In genomic region chr10:127755770-127756468, GRCm38 (mm10) we compare ENCODE assay signal across 9 mouse cellular contexts. TPM values are rescaled to one million over a fixed set of nuclear protein-coding genes. Genes with fewer than 3 reads are reported as not detected.
DNase-seq lines count a peak whose midpoint lies in the region; ATAC-seq and TF ChIP-seq lines count a peak whose summit lies in the region.
"Had no signal": no experiment of that assay in that cellular context is flagged by ENCODE, and none has a peak within 500 bp of the region (broad histone marks: within the 10 kb centered on the region; RNA-seq: fewer than 3 reads in every experiment).

No protein-coding gene starts in this region.

- H3K27ac ChIP-seq in kidney, adult 2 months (ENCODE audit: insufficient read depth, low read depth, low read length): no peak overlapping the region
- H3K27ac ChIP-seq in lung, embryonic 16.5 days (ENCODE audit: low read length): peak overlapping the region; percentile 70
- H3K27ac ChIP-seq in cerebellum, adult 2 months (ENCODE audit: insufficient read depth, low read length): no peak overlapping the region

- no peak for TF ChIP-seq CTCF in kidney, adult 2 months (conservative IDR thresholded peaks at IDR 0.05; ENCODE audit: insufficient read depth, insufficient read length, low read depth, low read length)
- TF ChIP-seq CTCF in cerebellum, adult 2 months (IDR thresholded peaks at IDR 0.05; ENCODE audit: borderline replicate concordance, insufficient read depth, low read depth, low read length): no peak

- H3K36me3 ChIP-seq in kidney, adult 2 months (ENCODE audit: control insufficient read depth, insufficient read depth, low read length): no peaks in the 10 kb centered on the region
- H3K36me3 ChIP-seq in lung, embryonic 16.5 days (ENCODE audit: control insufficient read depth, insufficient read depth, low read length): no peaks in the 10 kb centered on the region

- 61% methylated on average over 18 of the region's 18 CpGs for WGBS in kidney, adult 2 months
- WGBS in lung, embryonic 16.5 days: 15% methylated on average over 18 of the region's 18 CpGs
- WGBS in cerebellum, adult 2 months: 61% methylated on average over 18 of the region's 18 CpGs

- peak overlapping the region; percentile 11; the same call in 1 of the 2 replicates for H3K4me3 ChIP-seq in kidney, adult 2 months (ENCODE audit: insufficient read depth, low read depth, low read length)
- peak overlapping the region; percentile 38 for H3K4me3 ChIP-seq in lung, embryonic 16.5 days (ENCODE audit: low read length)
- H3K4me3 ChIP-seq in cerebellum, adult 2 months (replicated peaks; ENCODE audit: insufficient read depth, low read depth, low read length): no peak overlapping the region

- H3K9me3 ChIP-seq in lung, embryonic 16.5 days (ENCODE audit: control insufficient read depth, low read length): no peaks in the 10 kb centered on the region

- ATAC-seq in lung, embryonic 16.5 days (ENCODE audit: low read depth): peak; percentile 46

- peak; percentile 15 for DNase-seq in embryo, embryonic 11 days
- DNase-seq in embryo, embryonic 10.5 days (ENCODE audit: low spot score): no peak
- peak; percentile 61 for DNase-seq in heart, adult 8-10 months (ENCODE audit: low spot score)
- peak; percentile 32 for DNase-seq in kidney, adult 2 months
- no peak for DNase-seq in cerebellum, adult 2 months
- no peak for DNase-seq in layer of hippocampus, postnatal 36 days
- no peak for DNase-seq in adrenal gland, postnatal 25 days

- no peaks in the 10 kb centered on the region for H3K27me3 ChIP-seq in kidney, adult 2 months (replicated peaks; ENCODE audit: control insufficient read depth, insufficient read depth, low read length)
- no peaks in the 10 kb centered on the region for H3K27me3 ChIP-seq in lung, embryonic 16.5 days (ENCODE audit: control insufficient read depth, insufficient read depth, low read depth, low read length)
- H3K27me3 ChIP-seq in cerebellum, adult 2 months (ENCODE audit: control insufficient read depth, insufficient read depth, low read length): no peaks in the 10 kb centered on the region

- H3K9ac ChIP-seq in lung, embryonic 16.5 days (ENCODE audit: low read length): peak overlapping the region; percentile 49

- TF ChIP-seq POLR2A in kidney, adult 2 months (IDR thresholded peaks at IDR 0.05; ENCODE audit: low read depth, low read length): no peak
- no peak for TF ChIP-seq POLR2A in cerebellum, adult 2 months (IDR thresholded peaks at IDR 0.05; ENCODE audit: borderline replicate concordance, insufficient read depth, low read length)

- peak overlapping the region; percentile 63 for H3K4me2 ChIP-seq in lung, embryonic 16.5 days (ENCODE audit: low read depth, low read length)

- H3K4me1 ChIP-seq in kidney, adult 2 months (ENCODE audit: control insufficient read depth, insufficient read depth, low read length): peaks cover 9% of the 10 kb centered on the region
- H3K4me1 ChIP-seq in lung, embryonic 16.5 days (replicated peaks; ENCODE audit: control insufficient read depth, insufficient read depth, low read length): peaks cover 8% of the 10 kb centered on the region
- no peaks in the 10 kb centered on the region for H3K4me1 ChIP-seq in cerebellum, adult 2 months (ENCODE audit: control insufficient read depth, insufficient read depth, low read length)

RNA-seq across cellular contexts. Expression of gene Rdh1, which starts 3.6 kb away (rescaled TPM):
- under 1 TPM in 1 of 4 experiments, not detected in 3; 0.06 TPM for total RNA-seq in heart, adult 8-10 months (2022)
- 1.1 and 1.3 TPM in 2 replicates for polyA plus RNA-seq in kidney, adult 2 months (2012; rRNA removed)
- 0.08 TPM in 1 of 2 replicates, not detected in the other for polyA plus RNA-seq in lung, embryonic 16.5 days (2015; fragmentation: Nextera tagmentation; extraction: Ambion mirVana)
- 0.15 and 0.16 TPM in 2 replicates for polyA plus RNA-seq in cerebellum, adult 2 months (2012; rRNA removed)
- total RNA-seq in layer of hippocampus, postnatal 36 days (2021): under 1 TPM; 0.13 to 0.15 TPM
- total RNA-seq in adrenal gland, postnatal 25 days (2021): 0.57 and 1.3 TPM in 2 replicates
- total RNA-seq: common myeloid progenitor, adult 5-6 weeks had no signal

RNA-seq across cellular contexts. Expression of gene Rdh16f1, which starts 3.7 kb away (rescaled TPM):
- total RNA-seq in heart, adult 8-10 months (2022): under 1 TPM in 1 of 4 experiments, not detected in 3; 0.22 TPM
- polyA plus RNA-seq in kidney, adult 2 months (2012; rRNA removed): 2.1 and 2.3 TPM in 2 replicates
- not detected in 2 replicates for polyA plus RNA-seq in lung, embryonic 16.5 days (2015; fragmentation: Nextera tagmentation; extraction: Ambion mirVana)
- polyA plus RNA-seq in cerebellum, adult 2 months (2012; rRNA removed): 0.05 and 0.92 TPM in 2 replicates
- total RNA-seq in layer of hippocampus, postnatal 36 days (2021): not detected
- 1.0 and 2.7 TPM in 2 replicates for total RNA-seq in adrenal gland, postnatal 25 days (2021)
- total RNA-seq: common myeloid progenitor, adult 5-6 weeks had no signal

RNA-seq across cellular contexts. Expression of gene Gpr182, which starts 4.4 kb away (rescaled TPM):
- total RNA-seq in heart, adult 8-10 months (2022): 1 to 10 TPM; 3.8 to 4.8 (median 4.2) TPM
- polyA plus RNA-seq in kidney, adult 2 months (2012; rRNA removed): 8.1 and 9.7 TPM in 2 replicates
- 16.4 and 17.3 TPM in 2 replicates for polyA plus RNA-seq in lung, embryonic 16.5 days (2015; fragmentation: Nextera tagmentation; extraction: Ambion mirVana)
- 1.4 and 1.5 TPM in 2 replicates for polyA plus RNA-seq in cerebellum, adult 2 months (2012; rRNA removed)
- total RNA-seq in layer of hippocampus, postnatal 36 days (2021): 1 to 10 TPM; 1.2 to 1.3 TPM
- total RNA-seq in adrenal gland, postnatal 25 days (2021): 10.9 and 11.4 TPM in 2 replicates
- total RNA-seq: common myeloid progenitor, adult 5-6 weeks had no signal

RNA-seq across cellular contexts. Expression of gene Zbtb39, which starts 16.6 kb away (rescaled TPM):
- 1 to 10 TPM; 6.4 to 7.9 (median 7.5) TPM for total RNA-seq in heart, adult 8-10 months (2022)
- 7.2 and 7.3 TPM in 2 replicates for polyA plus RNA-seq in kidney, adult 2 months (2012; rRNA removed)
- polyA plus RNA-seq in lung, embryonic 16.5 days (2015; fragmentation: Nextera tagmentation; extraction: Ambion mirVana): 2.3 and 2.6 TPM in 2 replicates
- 5.7 and 6.6 TPM in 2 replicates for polyA plus RNA-seq in cerebellum, adult 2 months (2012; rRNA removed)
- total RNA-seq in layer of hippocampus, postnatal 36 days (2021): 10 to 100 TPM; 10.0 to 11.7 TPM
- 12.3 and 13.5 TPM in 2 replicates for total RNA-seq in adrenal gland, postnatal 25 days (2021)

RNA-seq across cellular contexts. Expression of gene Rdh9, which starts 20.3 kb away (rescaled TPM):
- under 1 TPM in 2 of 4 experiments, not detected in 2; 0.09 to 0.22 TPM for total RNA-seq in heart, adult 8-10 months (2022)
- 0.10 and 0.13 TPM in 2 replicates for polyA plus RNA-seq in kidney, adult 2 months (2012; rRNA removed)
- not detected in 2 replicates for polyA plus RNA-seq in lung, embryonic 16.5 days (2015; fragmentation: Nextera tagmentation; extraction: Ambion mirVana)
- polyA plus RNA-seq in cerebellum, adult 2 months (2012; rRNA removed): 0.13 and 0.88 TPM in 2 replicates
- total RNA-seq in layer of hippocampus, postnatal 36 days (2021): under 1 TPM; 0.30 to 0.53 TPM
- total RNA-seq in adrenal gland, postnatal 25 days (2021): not detected in 2 replicates
- total RNA-seq: common myeloid progenitor, adult 5-6 weeks had no signal

Comparison
In these comparisons a context has a peak if more than half of its experiments do, and no peak if none do; other contexts are left out.
1. DNase-seq: peak in embryo, embryonic 11 days (single experiment), heart, adult 8-10 months (single experiment) and kidney, adult 2 months (single experiment); none in embryo, embryonic 10.5 days (single experiment), cerebellum, adult 2 months (0 of 2), layer of hippocampus, postnatal 36 days (0 of 2) and adrenal gland, postnatal 25 days (single experiment).